Mouse (Mus musculus) kidney, postnatal 0 days (tissue): Measurements from ENCODE around the gene Capn11. TPM values are rescaled to one million over a fixed set of nuclear protein-coding genes. Genes with fewer than 3 reads are reported as not detected.

ENCODE experiments used
- ATAC-seq: fragments of 200-750 bp; cut with Nextera tagmentation; replicated peaks from 2 replicates; pipeline ENCODE4 v1.8.0; 2017; ENCODE audit warnings: low read depth, moderate number of reproducible peaks, moderate TSS enrichment, moderate library complexity; ENCODE audit not compliant: low FRiP score
- DNase-seq: peaks from one replicate; pipeline ENCODE4 v3.0.0-alpha.2; 2016; ENCODE audit warnings: low spot score
- H3K27ac ChIP-seq: fragments of 300-500 bp; sonication (generic); 2 replicates; pipeline ENCODE4 v1.5.1; 2014; ENCODE audit warnings: mild to moderate bottlenecking
- H3K27me3 ChIP-seq: fragments of 300-500 bp; sonication (generic); 2 replicates; pipeline ENCODE4 v1.6.1; 2014; ENCODE audit warnings: low read length, mixed read lengths; ENCODE audit not compliant: insufficient read depth
- H3K36me3 ChIP-seq: fragments of 300-500 bp; sonication (generic); 2 replicates; pipeline ENCODE4 v1.6.1; 2014; ENCODE audit warnings: low read length, mixed read lengths; ENCODE audit not compliant: insufficient read depth
- H3K4me1 ChIP-seq: fragments of 300-500 bp; sonication (generic); replicated peaks from 2 replicates; pipeline ENCODE4 v1.6.1; 2014; ENCODE audit warnings: antibody characterized with exemption, low read length, mixed read lengths; ENCODE audit not compliant: insufficient read depth
- H3K4me2 ChIP-seq: fragments of 300-500 bp; sonication (generic); 2 replicates; pipeline ENCODE4 v1.6.1; 2014; ENCODE audit warnings: mild to moderate bottlenecking, low read length, moderate library complexity, mixed read lengths
- H3K4me3 ChIP-seq: fragments of 300-500 bp; sonication (generic); replicated peaks from 2 replicates; pipeline ENCODE4 v1.5.1; 2014; ENCODE audit warnings: low read depth, low read length
- H3K9ac ChIP-seq: fragments of 300-500 bp; sonication (generic); 2 replicates; pipeline ENCODE4 v1.6.1; 2014; ENCODE audit warnings: low read depth, low read length
- H3K9me3 ChIP-seq: fragments of 300-500 bp; sonication (generic); replicated peaks from 2 replicates; pipeline ENCODE4 v1.6.1; 2016; ENCODE audit warnings: low read length, inconsistent platforms, mixed read lengths
- CTCF ChIP-seq: IDR thresholded peaks from 2 replicates; pipeline ENCODE4 v1.5.1; 2016; ENCODE audit warnings: antibody characterized with exemption, low read depth, mild to moderate bottlenecking, moderate library complexity
- WGBS: fragments of 180-500 bp; shearing (Covaris S2); extraction: QIAGEN DNeasy Blood & Tissue Kit; methylation state at CpG from one replicate; pipeline ENCODE4 v1.1.7; 2014; 5-methylcytosine and 5-hydroxymethylcytosine counted together
- polyA plus RNA-seq: library from polyadenylated mRNA; unstranded; fragments of >200 nt; fragmentation: Nextera tagmentation; extraction: Ambion mirVana; gene quantifications from 2 replicates; pipeline ENCODE4 v1.2.1, GENCODE M21; 2015

Gene Capn11
- 0.17 TPM in 1 of 2 replicates, not detected in the other for polyA plus RNA-seq

DNA sequence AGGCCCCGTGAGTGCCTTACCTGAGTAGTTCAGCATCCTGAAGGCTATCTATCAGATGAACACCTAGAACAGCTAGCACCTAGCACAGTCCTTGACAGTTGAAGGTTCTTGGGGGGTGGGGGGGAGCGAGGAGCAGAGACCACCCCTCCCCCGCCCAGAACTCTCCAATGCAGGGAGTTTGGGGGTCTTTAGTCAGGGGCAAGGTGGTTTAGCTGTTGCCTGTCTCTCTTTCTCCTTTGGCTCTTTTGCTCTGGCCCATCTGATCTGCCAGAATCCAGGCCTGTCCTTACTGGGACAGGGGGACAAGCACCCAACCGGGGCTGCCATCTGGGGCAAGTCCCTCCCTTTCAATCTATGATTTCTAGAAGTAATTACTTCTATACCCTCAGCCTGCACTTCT is at the start of gene Capn11:
Gene Capn11 (minus strand): TSS at position 101 of the 400 bp plus-strand sequence.
- WGBS: 91% methylated on average over 4 of the region's 4 CpGs
- no peak for TF ChIP-seq CTCF
- ATAC-seq: no peak

GRCm38 (mm10) chr17:45708179-45708578 is 49.1 kb upstream of the Capn11 start:
- DNase-seq (no peak), ATAC-seq (no peak)
- Histone ChIP-seq H3K4me2 (no peak overlapping the region), H3K27me3 (no peaks in the 10 kb centered on the region), H3K27ac (no peak overlapping the region), H3K36me3 (no peaks in the 10 kb centered on the region), H3K4me3 (no peak overlapping the region), H3K9me3 (no peaks in the 10 kb centered on the region), H3K9ac (no peak overlapping the region), H3K4me1 (no peaks in the 10 kb centered on the region)
- WGBS: 77% methylated on average over 7 of the region's 8 CpGs
- no peak for TF ChIP-seq CTCF

More for the DNA sequence above, at the start of gene Capn11:
- Histone ChIP-seq H3K9me3 (no peaks in the 10 kb centered on the region), H3K36me3 (0 out of 2 replicates have a peak, but pooled peaks cover 3% of the 10 kb centered on the region), H3K9ac (no peak within 1 kb of the TSS), H3K4me1 (no peaks in the 10 kb centered on the region; the same call in 1 of the 2 replicates), H3K4me3 (no peak within 1 kb of the TSS), H3K27ac (no peak within 1 kb of the TSS), H3K27me3 (no peaks in the 10 kb centered on the region), H3K4me2 (no peak within 1 kb of the TSS)
- DNase-seq: no peak

DNA sequence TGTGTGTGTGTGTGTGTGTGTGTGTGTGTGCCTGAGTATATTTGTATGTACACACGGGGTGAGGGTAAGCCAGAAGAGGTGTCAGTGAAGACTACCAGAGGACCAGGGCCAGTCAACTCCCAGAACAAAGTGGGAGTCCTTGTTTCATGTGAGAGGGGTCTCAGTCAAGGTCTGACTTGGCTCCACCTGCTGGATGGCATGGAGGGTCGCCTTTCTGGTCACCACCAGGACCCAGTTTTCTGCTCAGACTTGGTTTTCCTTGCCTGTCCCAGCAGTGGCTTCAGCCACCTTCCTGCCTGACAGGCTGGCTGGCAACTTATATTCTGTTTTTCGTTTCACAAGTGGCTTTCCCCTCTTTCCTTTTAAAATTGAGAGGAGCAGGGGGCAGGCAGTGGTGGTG is 48.3 kb upstream of the Capn11 start:
- Histone ChIP-seq H3K27me3 (no peaks in the 10 kb centered on the region), H3K9ac (no peak overlapping the region), H3K36me3 (no peaks in the 10 kb centered on the region), H3K27ac (no peak overlapping the region), H3K9me3 (no peaks in the 10 kb centered on the region), H3K4me3 (no peak overlapping the region), H3K4me1 (no peaks in the 10 kb centered on the region), H3K4me2 (no peak overlapping the region)
- peak; percentile 50 for TF ChIP-seq CTCF
- 33% methylated on average over 3 of the region's 3 CpGs for WGBS
- DNase-seq: peak; percentile 38
- ATAC-seq: no peak

DNA sequence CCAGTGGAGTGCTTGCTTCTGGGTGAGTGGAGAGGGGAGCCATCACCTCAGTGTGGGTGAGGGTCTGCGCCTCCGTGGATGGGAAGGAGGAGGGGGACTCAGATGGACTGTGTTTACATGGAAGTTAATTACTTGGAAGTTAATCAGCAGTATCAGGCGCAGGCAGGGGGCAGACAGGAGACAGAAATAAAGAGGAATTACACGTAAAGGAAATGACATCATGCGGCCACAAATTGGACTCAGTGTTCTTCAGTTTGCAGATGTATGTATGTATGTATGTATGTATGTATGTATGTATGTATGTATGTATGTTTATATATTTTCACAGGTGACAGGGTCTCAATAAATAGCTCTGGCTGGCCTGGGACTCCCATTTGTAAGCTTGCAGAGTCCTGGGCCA is 47.7 kb upstream of the Capn11 start:
- H3K27ac ChIP-seq: no peak overlapping the region
- no peaks in the 10 kb centered on the region for H3K27me3 ChIP-seq
- DNase-seq (no peak), ATAC-seq (no peak)
- 55% methylated on average over 5 of the region's 5 CpGs for WGBS
- no peak for TF ChIP-seq CTCF
- H3K9me3 ChIP-seq: no peaks in the 10 kb centered on the region
- no peaks in the 10 kb centered on the region for H3K4me1 ChIP-seq
- H3K4me2 ChIP-seq: no peak overlapping the region
- no peak overlapping the region for H3K4me3 ChIP-seq
- no peak overlapping the region for H3K9ac ChIP-seq
- no peaks in the 10 kb centered on the region for H3K36me3 ChIP-seq

- Histone ChIP-seq H3K9ac (no peak overlapping the region), H3K4me3 (no peak overlapping the region), H3K27ac (no peak overlapping the region), H3K36me3 (no peaks in the 10 kb centered on the region; the same call in 1 of the 2 replicates), H3K9me3 (no peaks in the 10 kb centered on the region), H3K4me2 (no peak overlapping the region), H3K27me3 (no peaks in the 10 kb centered on the region), H3K4me1 (no peaks in the 10 kb centered on the region)
- no peak for TF ChIP-seq CTCF
- WGBS: 52% methylated on average over 7 of the region's 7 CpGs
- DNase-seq: no peak
- no peak for ATAC-seq
Observed at GRCm38 (mm10) chr17:45703187-45703586, 44.1 kb upstream of the Capn11 start.

GRCm38 (mm10) chr17:45702254-45702653 is 43.1 kb upstream of the Capn11 start:
- H3K9ac ChIP-seq: no peak overlapping the region
- H3K4me2 ChIP-seq: no peak overlapping the region
- WGBS: 44% methylated on average over 4 of the region's 4 CpGs
- H3K4me1 ChIP-seq: no peaks in the 10 kb centered on the region
- H3K27ac ChIP-seq: no peak overlapping the region
- ATAC-seq (no peak), DNase-seq (no peak)
- H3K27me3 ChIP-seq: no peaks in the 10 kb centered on the region
- no peak for TF ChIP-seq CTCF
- no peak overlapping the region for H3K4me3 ChIP-seq
- H3K36me3 ChIP-seq: no peaks in the 10 kb centered on the region; the same call in 1 of the 2 replicates
- H3K9me3 ChIP-seq: no peaks in the 10 kb centered on the region

DNA sequence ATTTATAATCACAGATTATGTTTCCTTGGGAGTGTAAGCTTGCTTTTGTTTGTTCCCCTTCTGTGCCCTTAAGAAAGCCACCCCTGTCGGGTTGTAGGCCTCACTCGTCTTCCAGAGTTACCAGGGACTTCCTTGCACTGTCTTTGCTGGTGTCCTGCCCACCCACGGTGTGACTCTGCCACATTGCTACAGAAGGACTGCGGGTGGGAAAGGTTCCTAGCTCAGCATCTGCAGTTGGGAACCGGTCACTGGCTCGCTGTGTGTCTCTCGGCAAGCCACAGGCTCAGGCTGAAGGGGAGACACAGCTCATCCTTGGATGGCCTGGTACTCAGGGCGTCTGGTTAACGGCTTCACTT is 42.1 kb upstream of the Capn11 start:
- Histone ChIP-seq H3K4me3 (no peak overlapping the region), H3K9ac (no peak overlapping the region), H3K36me3 (peaks cover 3% of the 10 kb centered on the region; the same call in 1 of the 2 replicates), H3K4me1 (no peaks in the 10 kb centered on the region), H3K9me3 (no peaks in the 10 kb centered on the region), H3K4me2 (no peak overlapping the region), H3K27me3 (no peaks in the 10 kb centered on the region), H3K27ac (no peak overlapping the region)
- no peak for TF ChIP-seq CTCF
- DNase-seq: no peak
- 63% methylated on average over 9 of the region's 9 CpGs for WGBS
- no peak for ATAC-seq
